Mouse (Mus musculus) embryonic facial prominence, embryonic 12.5 days (tissue): ENCODE data around the gene Capn3. TPM values are rescaled to one million over a fixed set of nuclear protein-coding genes. Genes with fewer than 3 reads are reported as not detected.

Experiments
- ATAC-seq: fragments of 200-750 bp; cut with Nextera tagmentation; 2 replicates; pipeline ENCODE4 v1.8.0; 2017; ENCODE audit not compliant: insufficient number of reproducible peaks, insufficient read depth, low FRiP score, low TSS enrichment
- H3K27ac ChIP-seq: fragments of 300-500 bp; sonication (generic); 2 replicates; pipeline ENCODE4 v1.5.1; 2016; ENCODE audit warnings: mild to moderate bottlenecking
- H3K27me3 ChIP-seq: fragments of 300-500 bp; sonication (generic); 2 replicates; pipeline ENCODE4 v1.6.1; 2016; ENCODE audit warnings: mild to moderate bottlenecking, moderate library complexity
- H3K36me3 ChIP-seq: fragments of 300-500 bp; sonication (generic); 2 replicates; pipeline ENCODE4 v1.6.1; 2016; ENCODE audit warnings: mild to moderate bottlenecking
- H3K4me1 ChIP-seq: fragments of 300-500 bp; sonication (generic); 2 replicates; pipeline ENCODE4 v1.6.1; 2016
- H3K4me2 ChIP-seq: fragments of 300-500 bp; sonication (generic); replicated peaks from 2 replicates; pipeline ENCODE4 v1.6.1; 2016; ENCODE audit warnings: mild to moderate bottlenecking, moderate library complexity
- H3K4me3 ChIP-seq: fragments of 300-500 bp; sonication (generic); 2 replicates; pipeline ENCODE4 v1.5.1; 2016; ENCODE audit warnings: mild to moderate bottlenecking
- H3K9ac ChIP-seq: fragments of 300-500 bp; sonication (generic); 2 replicates; pipeline ENCODE4 v1.6.1; 2016; ENCODE audit warnings: mild to moderate bottlenecking, moderate library complexity
- H3K9me3 ChIP-seq: fragments of 300-500 bp; sonication (generic); 2 replicates; pipeline ENCODE4 v1.6.1; 2016; ENCODE audit warnings: mild to moderate bottlenecking, moderate library complexity
- WGBS: fragments of 180-500 bp; shearing (Covaris S2); methylation state at CpG from one replicate; pipeline ENCODE4 v1.1.7; 2016; 5-methylcytosine and 5-hydroxymethylcytosine counted together
- polyA plus RNA-seq: library from polyadenylated mRNA; unstranded; fragments of >200 nt; fragmentation: Nextera tagmentation; extraction: Ambion mirVana; gene quantifications from 2 replicates; pipeline ENCODE4 v1.2.1, GENCODE M21; 2016

Capn3 gene
- 3.8 and 7.2 TPM in 2 replicates for polyA plus RNA-seq

DNA sequence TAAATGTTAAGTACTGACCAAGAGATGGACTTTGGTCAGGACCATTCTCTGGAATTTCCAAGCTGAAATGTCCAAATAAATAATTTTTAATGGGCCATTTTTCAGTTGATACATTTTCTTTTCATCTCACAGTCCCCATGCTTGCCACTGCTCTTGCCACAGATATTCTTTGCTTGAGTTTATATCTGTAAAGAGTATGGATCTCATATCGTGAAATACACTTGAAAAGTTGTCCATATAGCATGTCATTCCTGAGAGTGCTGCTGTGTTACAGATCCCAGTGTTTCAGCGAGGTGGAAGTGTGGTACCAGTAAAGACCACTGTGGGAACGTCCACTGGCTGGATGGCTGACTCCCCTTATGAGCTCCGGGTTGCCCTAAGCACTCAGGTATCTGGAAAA, at the start of gene Capn3:
TSS of gene Capn3 (plus strand) at position 301 of the 400 bp plus-strand sequence.
- Histone ChIP-seq H3K4me2 (no peak within 1 kb of the TSS), H3K9me3 (no peaks in the 10 kb centered on the region), H3K36me3 (no peaks in the 10 kb centered on the region), H3K9ac (no peak within 1 kb of the TSS), H3K4me3 (no peak within 1 kb of the TSS), H3K27me3 (no peaks in the 10 kb centered on the region), H3K4me1 (no peaks in the 10 kb centered on the region), H3K27ac (no peak within 1 kb of the TSS)
- no peak for ATAC-seq
- WGBS: 71% methylated on average over 4 of the region's 4 CpGs

DNA sequence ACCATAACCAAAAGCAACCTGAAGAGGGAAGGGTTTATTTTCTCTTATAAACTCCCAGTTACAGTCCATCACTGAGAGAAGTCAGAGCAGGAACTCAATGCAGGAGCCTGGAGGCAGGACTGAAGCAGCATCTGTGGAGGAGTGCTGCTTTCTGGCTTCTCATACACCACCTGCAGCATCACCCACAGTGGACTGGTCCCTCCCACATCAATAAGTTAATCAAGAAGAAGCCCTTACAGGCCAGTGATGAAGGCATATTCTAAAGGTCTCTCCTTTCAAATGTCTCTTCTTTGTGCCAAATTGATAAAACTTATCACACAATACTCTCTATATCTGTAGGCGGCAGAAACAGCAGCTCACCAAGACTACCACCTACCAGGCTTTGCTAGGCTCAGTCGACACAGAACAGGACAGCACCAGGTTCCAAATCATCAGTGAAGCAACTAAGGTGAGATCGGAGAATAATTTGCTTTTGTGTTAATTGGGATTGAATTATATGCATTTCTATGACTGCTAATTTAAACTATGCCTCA, 44.7 kb upstream of the Capn3 start:
- no peak overlapping the region for H3K9ac ChIP-seq

DNA sequence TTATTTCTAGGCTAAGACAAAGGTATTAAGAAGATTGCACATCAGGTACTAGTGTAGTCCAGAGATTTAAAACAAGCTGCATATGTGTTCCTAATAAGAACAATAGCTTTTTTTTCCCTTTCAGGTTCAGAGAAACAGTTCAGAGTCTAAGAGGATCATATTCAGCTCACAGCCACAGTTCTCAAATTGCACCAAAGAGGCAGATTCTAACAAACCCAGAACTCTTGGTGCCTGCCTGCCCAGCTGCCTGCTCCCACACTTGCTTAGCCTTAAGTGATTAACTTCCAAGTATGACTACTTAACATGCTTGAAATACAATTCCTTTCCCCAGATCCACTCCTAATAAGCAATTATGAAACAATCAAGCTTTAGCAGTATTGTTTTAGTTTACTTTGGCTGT, 41.7 kb upstream of the Capn3 start:
- no peaks in the 10 kb centered on the region for H3K4me1 ChIP-seq
- no peaks in the 10 kb centered on the region for H3K9me3 ChIP-seq
- H3K4me2 ChIP-seq: no peak overlapping the region
- H3K9ac ChIP-seq: no peak overlapping the region
- no peak for ATAC-seq
- H3K27ac ChIP-seq: 0 out of 2 replicates have a peak overlapping the region, but pooled peaks have one; percentile 6
- H3K36me3 ChIP-seq: no peaks in the 10 kb centered on the region
- H3K4me3 ChIP-seq: no peak overlapping the region
- no peaks in the 10 kb centered on the region for H3K27me3 ChIP-seq

More for the DNA sequence above, 44.7 kb upstream of the Capn3 start:
- 95% methylated on average over 3 of the region's 3 CpGs for WGBS
- Histone ChIP-seq H3K36me3 (no peaks in the 10 kb centered on the region), H3K4me3 (no peak overlapping the region), H3K4me2 (no peak overlapping the region), H3K27ac (no peak overlapping the region), H3K9me3 (0 out of 2 replicates have a peak, but pooled peaks cover 5% of the 10 kb centered on the region), H3K4me1 (no peaks in the 10 kb centered on the region), H3K27me3 (no peaks in the 10 kb centered on the region)
- ATAC-seq: no peak

DNA sequence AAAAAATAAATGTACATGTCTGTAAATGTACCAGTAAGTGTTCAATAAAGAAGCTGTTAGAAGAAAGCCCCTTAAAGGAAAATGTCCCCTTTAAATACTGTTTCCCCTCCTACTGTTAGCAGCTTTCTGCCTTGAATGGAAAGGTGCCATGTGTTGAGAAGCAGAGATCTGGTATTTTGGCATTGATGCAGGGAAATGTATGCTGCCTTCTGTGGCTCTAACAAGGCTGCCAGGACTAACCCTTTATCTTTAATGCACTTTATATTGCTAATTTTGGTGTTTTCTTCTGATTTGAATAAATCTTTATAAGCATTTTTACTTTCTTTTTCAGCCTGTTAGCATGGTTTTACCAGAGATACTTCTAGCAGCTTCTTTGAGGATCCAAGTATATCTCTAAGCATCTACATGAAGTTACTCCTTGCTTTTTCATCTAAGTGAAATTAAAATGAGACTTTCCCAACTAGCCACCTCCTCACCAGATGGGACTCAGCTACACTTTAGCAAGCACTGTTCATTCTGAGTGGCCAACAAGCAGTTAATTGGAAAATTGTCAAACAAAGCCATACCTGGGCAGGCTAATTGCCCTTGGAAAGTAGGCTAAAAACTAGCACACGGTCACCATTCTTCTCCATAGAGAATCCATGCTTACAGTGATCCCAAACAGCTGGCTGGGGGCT, 40.9 kb upstream of the Capn3 start:
- no peaks in the 10 kb centered on the region for H3K9me3 ChIP-seq
- H3K4me2 ChIP-seq: no peak overlapping the region
- no peak overlapping the region for H3K27ac ChIP-seq
- H3K27me3 ChIP-seq: no peaks in the 10 kb centered on the region
- 59% methylated on average over 1 of the region's 1 CpGs for WGBS
- no peak overlapping the region for H3K4me3 ChIP-seq
- no peaks in the 10 kb centered on the region for H3K4me1 ChIP-seq
- no peaks in the 10 kb centered on the region for H3K36me3 ChIP-seq
- no peak for ATAC-seq
- no peak overlapping the region for H3K9ac ChIP-seq

DNA sequence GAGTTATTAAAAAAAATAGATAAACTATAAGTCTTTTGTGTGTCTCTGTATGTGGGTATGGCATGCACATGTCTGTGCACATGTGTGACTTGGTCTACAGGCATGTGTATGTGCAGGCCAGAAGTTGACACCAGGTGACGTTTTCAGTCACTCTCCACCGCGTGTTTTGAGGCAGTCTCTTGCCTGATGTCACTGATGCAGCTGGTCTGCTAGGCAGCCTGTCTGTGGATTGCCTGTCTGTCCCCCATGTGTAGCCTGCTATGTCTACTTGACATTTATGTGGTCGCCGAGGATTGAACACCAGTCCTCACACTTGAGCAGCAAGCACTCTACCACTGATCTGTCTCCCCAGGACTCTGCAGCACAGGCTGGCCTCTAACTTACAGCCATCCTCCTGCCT, 31.4 kb upstream of the Capn3 start:
- Histone ChIP-seq H3K4me2 (no peak overlapping the region), H3K4me3 (no peak overlapping the region), H3K9ac (no peak overlapping the region), H3K27ac (no peak overlapping the region), H3K9me3 (no peaks in the 10 kb centered on the region), H3K36me3 (no peaks in the 10 kb centered on the region), H3K27me3 (no peaks in the 10 kb centered on the region), H3K4me1 (no peaks in the 10 kb centered on the region)
- no peak for ATAC-seq
- 79% methylated on average over 5 of the region's 5 CpGs for WGBS

DNA sequence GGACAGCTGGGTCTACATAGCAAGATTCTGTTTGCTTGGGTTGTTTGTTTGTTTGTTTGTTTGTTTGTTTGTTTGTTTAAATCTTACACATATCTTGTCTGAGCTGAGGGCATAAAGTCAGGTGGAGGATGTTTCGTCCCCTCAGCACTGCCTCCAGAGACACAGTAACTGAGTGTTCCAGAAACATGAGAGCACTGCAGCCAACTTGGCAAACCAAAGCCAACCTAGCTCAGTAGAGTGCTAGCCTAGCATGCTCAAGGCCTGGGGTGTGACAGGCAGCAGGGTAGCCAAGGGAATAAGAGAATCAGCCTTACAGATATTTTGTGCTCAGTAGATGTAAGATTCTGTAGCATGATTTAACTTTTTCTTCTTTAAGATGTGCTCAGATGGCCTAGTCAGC, 11.3 kb upstream of the Capn3 start:
- no peaks in the 10 kb centered on the region for H3K36me3 ChIP-seq
- H3K27ac ChIP-seq: no peak overlapping the region
- H3K27me3 ChIP-seq: no peaks in the 10 kb centered on the region
- H3K9ac ChIP-seq: no peak overlapping the region
- WGBS: 90% methylated on average over 1 of the region's 1 CpGs
- H3K4me2 ChIP-seq: no peak overlapping the region
- H3K4me1 ChIP-seq: no peaks in the 10 kb centered on the region
- H3K4me3 ChIP-seq: no peak overlapping the region
- ATAC-seq: no peak
- H3K9me3 ChIP-seq: no peaks in the 10 kb centered on the region

DNA sequence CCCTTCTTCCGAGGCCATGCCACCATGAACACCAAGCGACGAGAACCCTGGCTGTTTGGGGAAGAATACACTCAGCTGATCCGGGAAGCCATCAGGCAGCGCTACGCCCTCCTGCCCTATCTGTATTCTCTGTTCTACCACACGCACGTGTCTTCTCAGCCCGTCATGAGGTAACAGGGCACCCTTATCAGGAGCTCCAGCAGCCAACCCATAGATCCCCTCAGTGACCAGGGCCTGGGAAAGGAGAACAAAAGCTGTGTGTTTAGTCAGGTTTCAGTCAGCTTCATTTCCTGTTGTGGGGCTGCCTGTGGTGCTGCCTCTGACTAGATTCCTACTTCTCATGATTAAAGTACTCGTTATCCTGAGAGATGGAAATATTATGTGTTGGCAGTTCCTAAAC, 9.4 kb upstream of the Capn3 start:
- Histone ChIP-seq H3K4me3 (no peak overlapping the region), H3K4me1 (no peaks in the 10 kb centered on the region), H3K4me2 (no peak overlapping the region), H3K27ac (no peak overlapping the region), H3K36me3 (no peaks in the 10 kb centered on the region), H3K9me3 (no peaks in the 10 kb centered on the region), H3K9ac (no peak overlapping the region), H3K27me3 (no peaks in the 10 kb centered on the region)
- no peak for ATAC-seq
- WGBS: 67% methylated on average over 10 of the region's 10 CpGs

DNA sequence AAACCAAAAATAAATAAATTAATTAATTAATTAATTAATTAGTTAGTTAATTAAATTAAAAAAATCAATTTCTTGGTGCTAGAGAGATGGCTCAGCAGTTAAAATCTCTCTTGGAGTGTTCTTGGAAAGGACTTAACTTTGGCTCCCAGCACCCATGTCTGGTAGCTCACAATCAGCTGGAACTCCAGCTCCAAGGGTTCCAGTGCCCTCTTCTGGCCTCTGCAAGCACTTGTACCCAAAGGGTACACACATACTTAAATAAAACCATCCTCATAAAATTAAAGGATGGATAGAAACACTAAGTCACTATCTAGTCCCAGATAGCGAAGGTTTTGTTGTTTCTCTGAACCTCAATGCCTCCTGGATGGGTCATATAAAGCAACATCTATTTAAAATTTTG, 8.5 kb upstream of the Capn3 start:
- Histone ChIP-seq H3K27ac (no peak overlapping the region), H3K4me1 (no peaks in the 10 kb centered on the region)
- 88% methylated on average over 1 of the region's 1 CpGs for WGBS

DNA sequence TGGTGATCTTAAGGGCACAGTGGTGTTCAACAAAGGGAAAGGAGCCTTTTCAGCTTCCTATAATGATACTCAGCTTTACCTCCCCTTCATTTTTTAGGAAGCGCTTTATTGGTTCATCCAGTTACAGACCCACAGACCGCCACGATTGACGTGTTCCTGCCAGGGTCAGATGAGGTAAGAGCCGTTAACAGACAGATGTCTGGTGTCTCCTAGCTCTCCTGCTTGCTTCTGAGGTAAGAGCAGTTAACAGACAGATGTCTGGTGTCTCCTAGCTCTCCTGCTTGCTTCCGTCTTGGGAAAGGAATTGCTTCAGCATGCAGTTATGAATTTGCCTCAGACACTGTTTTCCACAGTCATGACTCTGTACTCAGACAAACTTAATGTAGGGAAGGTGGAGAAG, 5.1 kb upstream of the Capn3 start:
- Histone ChIP-seq H3K9ac (no peak overlapping the region), H3K9me3 (no peaks in the 10 kb centered on the region), H3K27ac (no peak overlapping the region), H3K4me3 (no peak overlapping the region), H3K4me2 (no peak overlapping the region), H3K27me3 (no peaks in the 10 kb centered on the region), H3K4me1 (no peaks in the 10 kb centered on the region), H3K36me3 (no peaks in the 10 kb centered on the region)
- 73% methylated on average over 6 of the region's 6 CpGs for WGBS
- no peak for ATAC-seq

More for the DNA sequence above, 8.5 kb upstream of the Capn3 start:
- H3K4me2 ChIP-seq: no peak overlapping the region
- H3K27me3 ChIP-seq: no peaks in the 10 kb centered on the region
- no peaks in the 10 kb centered on the region for H3K9me3 ChIP-seq
- H3K9ac ChIP-seq: no peak overlapping the region
- ATAC-seq: no peak
- no peaks in the 10 kb centered on the region for H3K36me3 ChIP-seq
- no peak overlapping the region for H3K4me3 ChIP-seq

DNA sequence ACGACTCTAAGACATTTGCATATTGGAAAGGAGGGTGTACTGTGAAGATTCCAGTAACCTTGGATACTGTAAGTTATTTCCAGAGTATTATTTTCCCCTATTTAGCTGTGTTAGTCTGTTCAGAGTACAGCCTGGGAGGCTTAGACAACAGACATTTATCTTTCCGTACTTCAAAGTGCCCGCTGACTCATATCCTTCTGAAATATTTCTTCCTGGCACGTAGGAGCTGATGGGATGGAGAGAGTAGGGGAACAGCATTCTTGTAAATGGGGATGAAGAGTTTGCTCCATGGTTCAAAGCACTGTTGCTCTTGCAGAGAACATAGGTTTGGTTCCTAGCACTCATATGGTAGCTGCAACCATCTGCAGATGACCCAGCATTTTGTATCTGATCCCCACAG, 3.2 kb upstream of the Capn3 start:
- ATAC-seq: no peak
- H3K4me1 ChIP-seq: no peaks in the 10 kb centered on the region
- no peak overlapping the region for H3K4me3 ChIP-seq
- no peak overlapping the region for H3K9ac ChIP-seq
- H3K36me3 ChIP-seq: no peaks in the 10 kb centered on the region
- no peaks in the 10 kb centered on the region for H3K9me3 ChIP-seq
- 85% methylated on average over 4 of the region's 4 CpGs for WGBS
- no peak overlapping the region for H3K4me2 ChIP-seq
- H3K27ac ChIP-seq: no peak overlapping the region
- no peaks in the 10 kb centered on the region for H3K27me3 ChIP-seq

DNA sequence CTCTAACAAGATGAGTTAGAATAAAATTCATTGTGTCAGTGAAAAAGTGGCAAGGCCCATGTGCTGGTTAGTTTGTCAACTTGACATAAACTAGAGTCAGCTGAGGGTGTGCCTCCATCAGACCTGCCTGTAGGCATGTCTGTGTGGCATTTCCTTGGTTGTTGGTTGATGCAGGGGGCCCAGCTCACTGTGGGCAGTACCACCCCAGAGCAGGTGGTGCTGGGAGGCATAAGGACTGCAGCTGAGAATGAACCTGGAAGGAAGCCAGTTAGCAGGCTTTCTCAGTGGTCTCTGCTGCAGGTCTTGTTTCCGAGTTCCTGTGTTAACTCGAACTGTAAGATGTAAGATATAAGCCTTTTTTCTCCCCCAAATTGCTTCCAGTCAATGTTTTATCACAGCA, 832 bp upstream of the Capn3 start:
- Histone ChIP-seq H3K27me3 (no peaks in the 10 kb centered on the region), H3K9ac (no peak overlapping the region), H3K27ac (no peak overlapping the region), H3K36me3 (no peaks in the 10 kb centered on the region), H3K4me3 (no peak overlapping the region), H3K9me3 (no peaks in the 10 kb centered on the region), H3K4me1 (no peaks in the 10 kb centered on the region), H3K4me2 (no peak overlapping the region)
- no peak for ATAC-seq
- WGBS: 72% methylated on average over 2 of the region's 2 CpGs

DNA sequence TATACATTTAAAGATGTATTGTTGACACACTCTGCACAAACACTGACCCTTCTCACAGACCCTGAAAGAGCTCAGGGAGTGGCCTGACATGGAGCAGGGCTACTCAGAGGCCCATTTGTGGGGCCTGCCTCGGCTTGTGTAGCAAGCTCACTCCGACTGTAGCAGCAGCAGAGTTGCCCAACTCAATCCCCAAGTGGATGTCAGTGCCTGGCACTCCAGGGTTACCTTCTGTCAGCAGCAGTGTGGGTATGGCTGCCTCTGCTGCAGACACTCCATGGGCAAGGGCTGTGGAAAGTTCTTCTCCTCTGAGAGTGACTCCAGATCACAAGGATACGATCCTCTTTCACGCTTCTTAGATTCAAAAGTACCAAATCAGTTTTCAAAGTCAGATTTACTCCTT, 4.4 kb downstream of the Capn3 start:
- H3K4me1 ChIP-seq: no peaks in the 10 kb centered on the region
- H3K9me3 ChIP-seq: no peaks in the 10 kb centered on the region
- H3K9ac ChIP-seq: no peak overlapping the region
- no peak overlapping the region for H3K27ac ChIP-seq
- ATAC-seq: no peak
- WGBS: 81% methylated on average over 4 of the region's 4 CpGs
- no peak overlapping the region for H3K4me3 ChIP-seq
- H3K27me3 ChIP-seq: no peaks in the 10 kb centered on the region
- H3K4me2 ChIP-seq: no peak overlapping the region
- no peaks in the 10 kb centered on the region for H3K36me3 ChIP-seq
